Mouse (Mus musculus): ENCODE measurements around the gene Ubxn7.
"Not testable (repeated sequence)": the region's sequence is repeated elsewhere in the genome, so short reads cannot be mapped to it uniquely, and the experiment has no call there.

Gene Ubxn7

GRCm38 (mm10) chr16:32332040-32332555, at the start of gene Ubxn7:
Gene Ubxn7 (plus strand): TSS chr16:32332257.
- peak; percentile 94 for DNase-seq (ENCODE audit: low read depth, low spot score)

- no peak for DNase-seq (ENCODE audit: low read depth, low spot score)
These were observed 49.4 kb upstream of the Ubxn7 start for GRCm38 (mm10) chr16:32282608-32283007.

DNA sequence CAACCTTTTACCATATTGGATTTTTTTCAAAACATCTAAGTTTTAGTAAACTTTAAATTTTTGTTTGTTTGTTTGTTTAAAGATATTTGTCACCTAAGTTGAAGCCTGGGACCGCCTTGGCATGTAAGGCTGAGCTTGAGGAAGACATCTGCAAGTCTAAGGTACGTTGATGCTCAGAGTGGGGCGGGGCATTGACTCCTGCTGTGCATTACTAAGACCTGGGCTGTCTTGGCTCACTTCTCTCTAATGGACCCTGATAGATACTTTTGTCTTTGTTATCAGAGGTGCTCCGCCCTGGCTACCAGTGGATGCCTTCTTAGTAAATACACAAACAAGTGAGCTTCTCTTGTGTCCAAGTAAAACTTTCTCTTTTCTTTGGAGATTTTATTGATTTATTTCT, 40.2 kb upstream of the Ubxn7 start:
- no peak for DNase-seq (ENCODE audit: low read depth, low spot score)

DNA sequence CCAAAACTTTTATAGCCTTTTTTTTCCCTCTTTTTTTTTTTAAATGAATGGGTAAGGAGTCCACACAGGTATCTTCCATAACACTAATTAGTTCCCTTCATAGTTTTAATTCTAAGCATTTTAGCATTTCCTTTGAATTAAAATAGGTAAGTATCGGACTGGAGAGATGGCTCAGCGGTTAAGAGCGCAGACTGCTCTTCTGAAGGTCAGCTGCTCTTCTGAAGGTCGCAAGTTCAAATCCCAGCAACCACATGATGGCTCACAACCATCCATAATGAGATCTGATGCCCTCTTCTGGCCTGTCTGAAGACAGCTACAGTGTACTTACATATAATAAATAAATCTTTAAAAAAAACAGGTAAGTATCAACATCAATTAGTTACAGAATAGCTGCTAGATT, 32.4 kb upstream of the Ubxn7 start:
- not testable (repeated sequence) for DNase-seq (ENCODE audit: low read depth, low spot score)

GRCm38 (mm10) chr16:32303046-32303445, 29.0 kb upstream of the Ubxn7 start:
- no peak for DNase-seq (ENCODE audit: low read depth, low spot score)

DNA sequence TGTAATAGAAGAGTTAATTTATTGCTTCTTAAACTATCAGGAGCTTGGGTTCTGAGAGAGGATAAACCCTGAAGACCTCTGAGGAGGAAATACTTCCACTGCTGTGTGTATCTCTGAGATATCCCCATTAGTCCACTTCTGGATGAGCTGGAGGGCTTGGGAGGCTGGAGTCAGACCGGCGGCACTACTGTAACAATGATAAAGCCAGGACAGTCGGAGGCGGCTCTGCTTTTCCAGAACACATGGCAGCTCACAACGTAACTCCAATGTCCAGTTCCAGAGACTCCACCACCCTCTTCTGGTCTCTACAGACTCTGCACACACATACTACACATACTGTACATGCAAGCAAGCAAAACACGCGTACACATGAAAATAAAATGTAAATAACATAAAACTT, 28.2 kb upstream of the Ubxn7 start:
- DNase-seq (ENCODE audit: low read depth, low spot score): no peak

GRCm38 (mm10) chr16:32311970-32312369, 20.1 kb upstream of the Ubxn7 start:
- no peak for DNase-seq (ENCODE audit: low read depth, low spot score)

DNA sequence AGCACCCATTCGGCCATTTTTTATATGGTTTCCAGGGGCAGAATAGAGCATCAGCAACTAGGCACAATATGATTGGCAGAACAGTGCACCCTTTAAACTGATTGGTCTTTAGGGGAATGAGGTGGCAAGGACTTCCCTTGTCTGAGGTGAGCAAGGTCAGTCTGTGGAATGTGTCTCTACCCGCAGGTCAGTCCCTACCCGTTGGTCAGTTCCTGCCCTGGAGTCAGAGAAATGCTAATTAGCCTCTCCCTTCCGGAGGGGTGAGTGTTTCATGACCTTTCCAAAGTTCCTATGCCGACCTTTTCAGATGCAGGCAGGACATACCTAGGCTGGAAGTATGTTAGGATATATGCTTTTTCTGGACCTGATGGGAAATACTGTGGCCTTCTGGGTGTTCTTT, 19.7 kb upstream of the Ubxn7 start:
- DNase-seq (ENCODE audit: low read depth, low spot score): no peak

DNA sequence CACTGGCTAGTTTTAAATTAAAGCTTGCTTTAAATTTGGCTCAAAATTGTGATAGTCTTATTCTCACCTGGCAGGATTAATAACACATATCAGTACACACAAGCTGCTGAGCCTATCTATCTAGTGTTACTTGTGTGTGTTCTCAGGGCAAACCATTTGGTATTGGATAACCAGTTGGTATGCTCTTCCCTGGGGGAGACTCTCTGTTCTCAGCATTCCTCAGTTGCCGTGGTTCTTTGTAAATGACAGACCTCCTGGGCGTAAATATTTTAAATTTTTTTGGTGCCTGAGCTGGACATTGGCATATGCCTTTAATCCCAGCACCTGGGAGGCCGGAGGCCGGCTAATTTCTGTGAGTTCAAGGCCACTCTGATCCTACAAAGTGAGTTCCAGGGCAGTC, 19.2 kb upstream of the Ubxn7 start:
- no peak for DNase-seq (ENCODE audit: low read depth, low spot score)

- no peak for DNase-seq (ENCODE audit: low read depth, low spot score)
These were observed 15.5 kb upstream of the Ubxn7 start for GRCm38 (mm10) chr16:32316601-32317000.

GRCm38 (mm10) chr16:32323953-32324352, 8.1 kb upstream of the Ubxn7 start:
- DNase-seq (ENCODE audit: low read depth, low spot score): no peak

GRCm38 (mm10) chr16:32330876-32331670, 984 bp upstream of the Ubxn7 start:
- no peak for DNase-seq (ENCODE audit: low read depth, low spot score)

DNA sequence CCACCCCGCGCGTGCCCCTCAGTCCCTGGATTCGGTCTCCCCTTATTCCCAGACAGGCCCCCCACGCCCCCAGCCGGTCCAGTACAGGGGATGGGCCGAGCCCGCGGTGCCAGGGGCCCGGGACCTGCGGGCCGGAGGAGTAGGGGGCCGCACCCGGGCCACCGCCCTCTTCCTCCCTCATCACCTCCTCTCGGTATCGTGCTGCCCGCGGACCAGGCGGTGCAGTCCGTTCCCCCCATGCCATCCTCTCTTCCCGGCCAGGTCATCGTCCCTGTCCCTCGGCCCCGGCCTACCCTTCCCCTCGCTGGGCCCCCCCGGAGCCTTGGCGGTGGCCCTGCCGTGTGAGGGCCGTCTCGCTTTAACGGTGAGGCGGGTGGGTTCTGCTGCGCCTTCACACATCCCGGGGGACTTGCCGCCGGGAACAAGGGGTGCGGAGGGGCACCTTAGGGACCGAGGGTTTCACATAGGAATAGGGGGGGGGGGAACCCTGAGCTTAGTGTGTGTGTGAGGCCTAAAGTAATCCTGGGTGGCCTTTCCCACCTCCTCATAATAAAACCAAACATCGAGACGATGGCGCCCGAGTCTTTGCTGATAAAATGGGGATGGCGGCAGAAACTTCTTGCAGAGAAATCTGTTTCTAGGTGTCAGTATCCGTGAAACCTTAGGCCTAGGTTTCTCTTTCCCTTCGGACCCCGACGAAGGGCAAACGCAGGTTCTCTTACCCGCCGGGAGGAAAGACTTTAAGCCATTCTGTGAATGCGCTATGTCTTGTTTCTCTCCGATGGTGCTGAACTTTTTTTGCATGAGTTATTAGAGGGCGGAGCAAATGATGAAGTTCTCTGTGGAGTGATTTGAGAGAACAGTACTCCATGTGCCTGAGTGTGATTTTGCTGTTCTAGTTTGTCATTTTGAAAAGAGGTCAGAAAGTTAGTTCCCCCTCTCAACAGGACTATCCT, 777 bp downstream of the Ubxn7 start:
- DNase-seq (ENCODE audit: low read depth, low spot score): peak; percentile 39

- no peak for DNase-seq (ENCODE audit: low read depth, low spot score)
These were observed 3.1 kb downstream of the Ubxn7 start for GRCm38 (mm10) chr16:32335146-32335545.

DNA sequence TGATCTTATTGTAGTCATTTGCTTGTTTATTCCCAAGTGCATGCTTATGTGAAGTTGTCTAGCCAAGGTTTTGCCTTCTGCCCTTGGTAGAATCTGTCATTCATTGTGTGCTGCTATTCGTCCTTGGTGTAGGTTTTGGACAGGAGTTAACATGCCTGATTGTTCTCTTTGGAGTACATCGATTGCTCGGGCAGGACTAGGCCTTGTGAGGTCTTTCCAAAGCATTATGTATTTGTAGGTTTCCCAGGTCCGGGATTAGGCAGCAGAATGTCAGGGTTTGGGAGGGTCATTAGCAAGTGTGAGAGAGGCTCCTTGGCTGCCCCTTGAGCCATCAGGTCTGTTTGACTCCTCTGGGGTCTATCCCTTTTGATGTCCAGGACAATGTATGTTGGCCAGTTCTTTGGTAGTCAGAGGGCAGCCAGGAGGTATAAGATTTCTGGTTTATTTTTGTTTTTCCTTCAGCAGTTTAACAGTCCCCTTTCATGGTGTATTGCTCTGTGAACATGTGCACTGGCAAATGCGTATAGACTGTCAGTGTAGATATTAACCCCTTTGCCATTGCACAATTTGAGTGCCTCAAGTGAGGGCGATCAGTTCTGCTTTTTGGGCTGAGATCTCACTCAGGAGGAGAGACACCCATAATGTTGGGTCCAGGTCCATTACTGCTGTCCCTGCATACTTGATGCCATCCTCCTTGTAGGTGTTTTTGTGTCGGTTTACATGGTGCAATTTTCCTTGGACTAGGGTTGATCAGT, 4.1 kb downstream of the Ubxn7 start:
- DNase-seq (ENCODE audit: low read depth, low spot score): no peak

- no peak for DNase-seq (ENCODE audit: low read depth, low spot score)
These were observed 4.9 kb downstream of the Ubxn7 start for GRCm38 (mm10) chr16:32337001-32337400.

GRCm38 (mm10) chr16:32340451-32340850, 8.4 kb downstream of the Ubxn7 start:
- no peak for DNase-seq (ENCODE audit: low read depth, low spot score)

GRCm38 (mm10) chr16:32345521-32345920, 13.5 kb downstream of the Ubxn7 start:
- DNase-seq (ENCODE audit: low read depth, low spot score): no peak

GRCm38 (mm10) chr16:32350776-32351175, 18.7 kb downstream of the Ubxn7 start:
- DNase-seq (ENCODE audit: low read depth, low spot score): no peak

DNA sequence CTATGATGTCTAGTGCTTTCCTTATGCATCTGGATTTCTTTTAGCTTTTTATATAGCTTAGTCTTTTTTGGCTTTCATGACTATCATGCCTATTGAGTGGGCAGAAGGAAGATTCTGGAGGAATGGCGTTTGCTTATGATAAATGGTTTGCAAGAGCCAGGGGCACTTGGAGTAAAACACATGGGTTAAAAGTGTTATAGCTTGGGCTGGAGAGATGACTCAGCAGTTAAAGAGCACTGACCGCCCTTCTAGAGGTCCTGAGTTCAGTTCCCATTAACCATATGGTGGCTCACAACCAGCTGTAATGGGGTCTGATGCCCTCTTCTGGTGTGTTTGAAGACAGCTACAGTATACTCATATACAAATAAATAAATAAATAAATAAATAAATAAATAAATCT, 31.5 kb downstream of the Ubxn7 start:
- DNase-seq (ENCODE audit: low read depth, low spot score): no peak

- DNase-seq (ENCODE audit: low read depth, low spot score): no peak
These were observed 39.3 kb downstream of the Ubxn7 start for GRCm38 (mm10) chr16:32371351-32371750.

- no peak for DNase-seq (ENCODE audit: low read depth, low spot score)
These were observed 47.5 kb downstream of the Ubxn7 start for GRCm38 (mm10) chr16:32379575-32379974.
